Mouse (Mus musculus) urinary bladder, adult 18-20 months (tissue): Measurements from ENCODE around the gene Ptpn3.
"Not testable (repeated sequence)": the region's sequence is repeated elsewhere in the genome, so short reads cannot be mapped to it uniquely, and the experiment has no call there.

ENCODE experiments used
- DNase-seq, 2 experiments: peaks; one replicate each; pipeline ENCODE4 v3.0.0; 2022; ENCODE audit warnings: low spot score in 2 of 2, mixed read lengths in 2 of 2

Gene Ptpn3

DNA sequence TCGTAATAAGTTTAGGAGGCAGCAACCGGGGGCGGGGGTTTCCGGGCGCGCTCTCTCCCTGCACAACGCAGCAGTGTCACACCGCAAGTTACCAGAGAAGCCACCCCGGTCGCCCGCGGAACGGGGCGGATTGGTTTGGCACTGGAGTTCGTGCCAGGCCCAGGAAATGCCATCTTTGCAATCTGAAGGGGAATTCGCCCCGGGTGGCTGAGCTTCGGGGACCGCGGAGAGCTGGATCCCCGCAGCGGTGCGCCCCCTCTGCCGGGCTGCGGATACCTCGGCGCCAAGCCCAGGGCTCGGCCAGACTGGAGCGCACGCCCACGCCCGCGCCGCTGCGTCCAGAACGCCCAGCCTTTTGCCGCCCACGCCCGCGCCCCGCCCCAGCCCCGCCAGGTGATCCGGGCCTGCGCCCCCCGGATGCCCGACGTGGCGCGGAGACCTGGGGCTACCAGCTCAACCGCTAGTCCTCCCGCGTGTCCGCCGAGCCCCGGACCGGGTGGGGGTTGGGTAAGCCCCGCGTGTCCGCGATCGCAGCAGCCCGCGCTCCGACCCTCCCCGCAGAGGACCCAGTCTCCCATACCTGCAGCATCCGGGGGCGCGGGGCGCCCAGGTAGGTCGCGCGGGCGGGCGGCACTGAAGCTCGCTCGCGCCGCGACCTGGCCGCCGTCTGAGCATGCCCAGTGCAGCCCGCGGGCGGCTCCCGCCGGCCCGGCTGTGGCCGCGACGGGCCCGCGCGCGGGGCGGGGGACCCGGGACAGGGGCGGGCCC, 1.8 kb downstream of the Ptpn3 start:
- DNase-seq: peak; percentile 54 to 85

DNA sequence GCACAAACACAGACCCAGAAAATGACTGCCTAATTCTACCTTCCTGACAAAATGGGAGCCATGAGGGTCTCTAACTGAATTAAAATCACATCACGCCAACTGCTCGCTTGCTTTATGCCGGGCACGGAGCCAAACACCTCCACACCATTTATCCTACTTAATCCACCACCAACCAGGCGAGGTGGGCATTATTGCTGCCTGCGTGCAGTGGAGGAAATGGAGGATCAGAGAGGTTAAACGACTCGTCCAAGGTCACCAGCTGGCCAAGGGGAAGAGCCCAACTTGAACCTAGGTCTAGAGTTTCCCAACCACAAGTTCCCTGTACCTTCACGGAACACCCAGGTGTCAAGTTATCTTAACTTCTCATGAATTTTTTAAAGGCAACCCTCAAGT, 2.3 kb downstream of the Ptpn3 start:
- DNase-seq: no peak

DNA sequence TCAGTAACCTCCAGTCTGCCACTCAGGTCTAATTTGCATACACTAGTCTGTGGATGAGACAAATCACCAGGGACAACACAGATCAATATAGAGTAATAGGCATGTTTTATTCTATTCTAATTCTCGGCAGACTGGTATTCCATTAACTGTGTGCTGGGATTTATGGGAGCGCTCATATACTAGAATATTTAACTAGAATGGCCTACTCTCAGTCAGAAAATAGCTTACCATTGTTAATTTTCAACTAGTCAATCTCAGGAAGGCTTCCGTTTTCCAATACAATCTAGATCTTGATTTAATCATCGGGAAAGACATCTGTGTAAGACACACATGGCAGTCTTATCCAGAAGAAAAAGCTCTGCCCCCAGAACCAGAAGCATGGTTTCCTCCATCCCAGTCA, 3.5 kb downstream of the Ptpn3 start:
- no peak for DNase-seq

DNA sequence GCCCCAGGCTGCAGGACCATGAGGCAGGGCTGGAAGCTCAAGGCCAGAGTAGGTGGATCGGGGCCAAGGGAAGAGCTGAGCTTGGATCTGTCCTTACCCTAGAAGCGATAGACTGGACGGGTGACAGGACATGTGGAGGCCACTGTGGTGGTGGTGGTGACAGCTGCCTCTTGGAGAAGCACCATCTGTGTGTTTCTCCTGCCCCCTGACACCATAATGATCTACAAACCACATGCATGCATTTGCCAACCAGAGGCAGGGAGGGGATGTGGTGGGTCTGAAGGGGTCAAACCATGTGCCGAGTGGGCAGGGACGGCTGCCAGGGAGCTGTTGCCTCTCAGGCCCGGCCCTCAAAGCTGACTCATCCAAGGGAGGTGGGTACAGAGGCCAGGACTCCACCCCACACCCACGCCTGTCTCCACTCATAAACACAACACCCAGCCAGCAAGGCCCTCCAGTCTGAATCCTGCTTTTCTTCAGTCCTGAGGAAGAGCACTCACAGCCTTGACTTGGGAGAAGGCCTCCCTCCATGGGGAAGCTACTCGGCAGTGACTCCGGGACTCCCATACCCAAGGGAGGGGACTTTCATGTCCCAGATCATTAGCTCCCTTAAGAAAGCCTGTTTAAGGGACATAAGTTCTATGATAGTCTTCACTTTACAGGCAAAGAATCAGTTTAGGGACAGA, 6.5 kb downstream of the Ptpn3 start:
- peak; percentile 65 to 85 for DNase-seq

DNA sequence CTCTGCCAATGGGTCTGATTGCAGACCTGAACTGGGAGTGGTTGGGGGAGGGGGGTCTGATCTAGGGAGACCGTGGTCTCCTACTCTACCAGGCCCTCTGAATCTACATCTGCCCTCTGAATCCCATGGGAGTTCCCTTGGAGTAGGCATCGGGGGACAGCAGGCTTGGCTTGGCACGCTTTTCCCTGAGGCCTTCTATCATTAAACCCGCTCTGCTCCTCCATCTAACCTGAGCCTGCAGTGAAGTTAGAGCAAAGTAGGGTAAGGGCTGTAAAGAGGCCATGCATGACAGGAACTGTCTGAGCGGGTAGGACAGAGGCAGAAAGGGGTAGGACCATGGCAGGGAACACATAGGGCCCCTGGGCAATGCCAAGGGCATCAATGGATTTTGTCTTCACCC, 9.0 kb downstream of the Ptpn3 start:
- DNase-seq: no peak

DNA sequence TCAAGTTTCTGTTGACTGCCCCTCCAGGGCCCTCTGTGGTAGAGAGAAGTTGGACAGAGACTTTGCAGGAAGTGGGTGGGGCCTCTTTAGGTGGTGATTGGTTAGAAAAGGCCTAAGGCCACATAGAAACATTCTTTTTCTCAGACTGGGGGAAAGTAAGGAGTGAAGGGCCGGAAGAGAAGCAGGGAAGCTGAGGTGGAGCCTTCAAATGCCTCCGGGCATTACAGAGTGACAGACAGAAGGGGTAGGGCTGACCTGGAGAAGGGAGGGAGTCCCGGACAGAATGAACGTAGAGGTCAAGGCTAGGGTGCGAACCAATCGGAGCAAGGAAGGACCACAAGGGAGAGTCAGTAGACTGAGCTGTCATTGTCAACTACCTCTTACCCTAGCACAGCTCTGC, 11.6 kb downstream of the Ptpn3 start:
- no peak for DNase-seq

DNA sequence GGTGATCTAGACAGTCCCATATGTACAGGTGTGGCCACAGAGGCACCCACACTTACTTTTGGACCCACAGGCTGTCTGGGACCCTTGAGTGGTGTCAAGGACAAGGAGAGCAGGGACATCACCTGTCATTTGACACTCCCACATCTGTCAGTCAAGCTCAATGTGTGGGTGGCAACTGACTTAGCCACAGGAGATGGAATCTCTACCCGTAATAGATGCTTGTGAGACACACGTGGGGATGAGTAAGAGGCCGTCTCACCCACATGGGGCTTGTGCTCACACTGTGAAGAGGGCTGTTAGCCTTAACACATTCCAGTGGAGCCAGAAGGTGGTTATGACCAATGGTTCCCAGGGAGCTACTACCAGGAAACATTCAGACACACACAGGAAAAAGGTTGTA, 13.8 kb downstream of the Ptpn3 start:
- DNase-seq: no peak

DNA sequence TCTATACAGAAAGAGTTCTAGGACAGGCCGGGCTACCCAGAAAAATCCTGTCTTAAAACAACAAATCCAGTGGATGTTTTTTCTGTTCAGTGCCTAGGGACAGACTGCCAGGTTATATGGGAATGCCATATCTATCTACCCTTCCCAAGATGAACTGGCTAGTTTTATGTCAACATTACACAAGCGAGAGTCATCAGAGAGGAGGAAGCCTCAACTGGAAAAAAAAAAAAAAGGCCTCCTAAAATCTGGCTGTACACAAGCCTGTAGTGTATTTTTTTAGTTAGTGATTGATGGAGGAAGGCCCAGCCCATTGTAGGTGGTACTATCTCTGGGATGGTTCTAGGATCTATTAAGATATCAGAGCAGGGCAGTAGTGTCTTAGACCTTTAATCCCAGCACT, 16.4 kb downstream of the Ptpn3 start:
- DNase-seq: no peak

DNA sequence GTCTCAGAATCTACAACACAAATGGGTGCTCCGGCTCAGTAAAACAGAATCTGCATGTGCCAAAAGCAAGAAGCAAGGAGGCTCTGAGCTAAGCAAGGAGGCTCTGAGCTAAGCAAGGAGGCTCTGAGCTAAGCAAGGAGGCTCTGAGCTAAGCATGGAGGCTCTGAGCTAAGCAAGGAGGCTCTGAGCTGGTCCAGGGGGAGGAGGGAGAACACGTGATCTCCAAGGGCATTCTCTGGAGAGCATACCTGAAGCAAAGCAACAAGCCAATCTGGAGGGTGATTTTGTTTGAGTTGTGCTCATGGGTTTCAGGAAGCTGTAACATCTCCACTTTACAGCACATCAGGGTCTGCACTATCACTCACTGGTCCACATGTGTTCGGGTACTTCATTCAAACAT, 18.4 kb downstream of the Ptpn3 start:
- no peak for DNase-seq

DNA sequence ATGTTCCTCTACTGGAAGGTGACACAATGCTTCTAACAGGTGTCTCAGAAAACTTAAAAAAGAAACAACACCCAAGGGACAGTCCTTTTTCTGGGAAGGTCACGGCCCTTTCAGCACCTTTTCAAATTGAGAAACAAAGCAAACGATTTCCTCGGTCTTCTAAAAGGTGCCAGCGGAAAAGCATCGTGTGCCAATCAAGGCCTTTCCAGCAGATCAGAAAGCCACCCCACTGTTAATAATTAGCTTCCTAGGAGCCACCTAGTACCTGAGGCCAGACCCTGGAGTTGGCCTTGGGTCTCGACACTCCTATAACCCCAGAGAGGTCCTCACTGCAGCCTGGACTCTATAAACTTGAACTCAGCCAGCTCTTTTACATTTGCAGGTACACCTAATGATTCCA, 19.0 kb downstream of the Ptpn3 start:
- no peak for DNase-seq

DNA sequence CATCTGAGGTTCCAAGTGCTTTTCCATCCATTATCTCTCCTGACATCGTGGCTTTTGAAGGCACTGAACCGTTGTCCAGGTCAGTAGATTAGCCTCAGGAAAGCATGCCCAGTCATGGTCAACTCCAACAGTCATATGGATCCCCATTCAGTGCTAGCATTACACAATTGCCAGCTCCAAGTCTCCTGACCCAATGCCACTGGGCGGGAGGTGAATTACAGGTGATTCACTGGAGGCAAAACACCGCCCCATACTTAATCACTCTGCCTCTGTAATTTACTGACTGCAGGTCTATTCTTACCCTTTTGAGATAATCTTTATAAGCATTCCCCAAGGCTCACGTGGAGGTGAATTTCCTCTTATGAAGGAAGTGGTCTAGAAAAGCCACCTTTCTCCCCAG, 19.5 kb downstream of the Ptpn3 start:
- peak in 1 of 2 experiments; percentile 72 for DNase-seq

DNA sequence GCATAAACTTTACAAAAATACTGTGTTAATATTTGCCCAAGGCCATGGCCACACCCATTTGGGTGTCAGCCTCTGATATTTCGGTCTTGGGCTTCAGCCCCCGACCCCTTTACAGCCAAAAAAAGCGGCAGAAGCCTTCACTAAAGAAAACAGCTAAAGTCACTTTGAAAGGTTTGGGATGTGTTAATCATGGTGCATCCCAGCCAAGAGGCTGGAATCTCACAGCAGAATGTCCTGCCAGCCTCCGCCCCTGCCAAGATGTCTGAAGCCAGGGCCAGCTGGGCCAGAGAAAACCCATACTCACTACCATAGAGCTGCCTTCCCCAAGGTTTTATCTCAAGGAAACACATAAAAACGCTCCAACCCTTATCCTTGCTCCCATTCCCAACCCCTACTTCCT, 20.7 kb downstream of the Ptpn3 start:
- no peak for DNase-seq

DNA sequence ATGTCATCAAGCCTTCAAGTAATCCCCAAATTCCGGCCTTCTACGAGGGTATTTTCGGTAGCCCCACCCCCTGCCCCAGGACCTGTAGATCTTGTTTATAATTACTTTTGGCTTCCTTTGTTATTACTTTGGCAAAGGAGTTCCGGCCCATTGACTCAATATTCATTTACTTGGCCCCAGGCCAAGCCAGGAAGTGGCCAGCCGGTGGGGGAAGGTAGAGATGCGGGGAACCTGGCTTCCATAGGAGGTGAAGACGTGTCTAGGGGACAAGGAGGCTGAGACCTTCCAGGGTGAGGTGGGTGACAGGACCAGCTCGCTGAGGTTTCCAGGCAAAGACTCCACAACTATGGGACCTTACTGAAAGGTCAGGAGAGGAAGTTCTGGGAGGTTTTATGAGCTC, 22.4 kb downstream of the Ptpn3 start:
- DNase-seq: peak; percentile 65 to 67

DNA sequence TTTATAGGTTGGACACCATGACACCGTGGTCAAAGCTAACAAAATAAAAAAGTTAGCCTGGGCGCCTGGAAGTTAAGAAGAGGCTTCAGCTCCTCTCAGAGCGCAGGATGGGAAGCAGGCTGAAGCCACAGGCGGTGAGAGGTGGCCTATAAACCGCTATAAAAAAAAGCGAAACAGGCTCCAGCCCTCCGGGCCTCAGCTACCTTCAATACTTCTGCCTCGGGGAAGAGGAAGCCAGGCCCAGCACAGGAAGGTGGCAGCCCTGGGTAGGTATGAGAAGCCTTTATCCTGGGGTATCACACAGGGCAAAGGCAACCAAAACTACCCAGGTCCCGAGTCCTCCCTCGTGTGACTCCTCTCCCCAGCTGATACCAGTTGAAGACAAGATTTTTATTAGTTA, 22.8 kb downstream of the Ptpn3 start:
- DNase-seq: no peak

DNA sequence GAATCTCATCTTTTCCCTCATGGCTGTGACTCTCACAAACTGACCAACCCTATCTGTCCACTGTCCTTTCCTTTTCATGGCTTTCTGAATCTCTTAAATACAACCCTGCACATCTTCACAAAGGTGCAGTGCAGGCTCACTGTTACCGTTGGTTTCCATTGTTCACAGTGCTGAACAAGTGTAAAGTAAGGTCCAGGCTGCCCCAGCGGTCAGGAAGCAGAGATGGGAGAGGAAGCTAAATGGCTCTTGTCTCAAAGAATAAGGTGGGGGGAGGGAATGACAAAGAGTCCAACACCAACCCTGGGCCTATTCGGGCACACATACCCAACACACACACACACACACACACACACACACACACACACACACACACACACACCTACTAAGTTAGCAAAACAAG, 24.0 kb downstream of the Ptpn3 start:
- no peak for DNase-seq

DNA sequence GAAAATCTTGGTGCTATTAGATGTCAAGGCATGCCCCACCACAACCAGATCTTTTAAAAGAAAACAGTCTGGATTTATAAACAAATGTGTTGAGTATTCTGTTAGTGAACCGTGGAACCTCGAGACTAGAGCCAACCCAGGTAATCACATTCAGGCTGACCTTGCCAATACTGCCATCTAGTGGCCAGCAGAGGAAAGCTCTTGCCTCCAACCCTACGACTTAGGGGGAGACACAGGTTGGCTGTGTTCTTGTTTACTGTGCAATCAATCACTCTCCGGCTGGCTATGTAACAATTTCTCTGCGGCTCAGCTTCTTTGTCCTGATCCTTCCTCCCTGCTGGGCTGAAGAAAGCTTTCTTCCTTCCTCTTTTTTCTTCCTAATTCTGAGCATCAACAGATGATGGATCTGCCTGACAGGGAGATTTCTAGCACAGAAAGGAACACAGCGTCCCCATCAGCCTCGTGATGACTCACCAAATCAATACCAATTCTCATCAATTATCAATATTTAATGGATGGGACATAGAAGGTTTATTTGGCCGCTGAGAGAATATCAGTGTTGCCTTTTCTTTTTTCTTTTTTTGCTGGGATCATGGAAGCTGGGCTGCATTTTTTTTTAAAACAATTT, 26.4 kb downstream of the Ptpn3 start:
- DNase-seq: peak in 1 of 2 experiments; percentile 57

DNA sequence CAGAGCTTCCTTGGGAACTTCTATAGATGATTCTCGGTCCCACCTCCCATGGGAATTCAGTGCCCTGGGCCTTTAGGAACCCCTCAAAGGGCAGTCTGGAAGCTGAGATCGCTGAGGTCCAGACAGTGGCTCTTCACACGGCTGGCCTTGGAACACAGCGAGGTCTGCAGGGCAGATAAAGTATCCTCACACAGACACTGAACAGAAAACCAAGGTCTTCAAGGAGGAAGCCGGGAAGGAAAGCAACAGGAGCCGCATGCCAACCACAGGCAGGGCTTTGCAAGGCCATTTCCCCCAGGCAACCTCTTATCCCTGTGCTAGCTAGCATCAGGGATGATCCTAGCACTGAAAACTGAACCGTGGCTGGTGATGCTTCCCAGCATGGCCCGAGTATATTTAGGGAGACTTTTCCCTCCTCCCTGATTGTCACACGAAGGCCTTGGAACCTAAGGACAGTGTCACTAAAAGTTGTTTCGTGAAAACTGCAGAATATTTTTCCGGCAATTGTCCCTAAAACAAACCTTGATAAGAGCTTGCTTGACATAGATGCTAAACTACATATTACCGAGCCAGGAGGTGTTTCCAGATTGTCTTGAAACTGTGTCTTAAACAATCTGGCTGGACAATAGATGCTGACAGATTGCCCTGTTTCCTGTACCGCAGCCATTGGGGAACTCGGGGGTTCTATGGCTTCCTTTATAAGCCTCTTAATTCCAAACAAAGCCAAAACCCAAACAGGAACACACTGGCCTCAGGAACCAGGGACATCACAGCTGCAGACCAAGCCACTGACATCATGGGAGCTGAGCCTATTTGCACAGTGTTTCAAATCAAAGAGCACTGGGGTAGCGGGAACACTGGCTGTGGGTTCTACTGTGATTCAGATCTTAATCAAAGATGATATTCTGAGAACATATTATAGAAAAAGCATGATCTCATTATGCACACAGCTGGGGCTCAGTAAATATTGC, 27.8 kb downstream of the Ptpn3 start:
- DNase-seq: no peak

DNA sequence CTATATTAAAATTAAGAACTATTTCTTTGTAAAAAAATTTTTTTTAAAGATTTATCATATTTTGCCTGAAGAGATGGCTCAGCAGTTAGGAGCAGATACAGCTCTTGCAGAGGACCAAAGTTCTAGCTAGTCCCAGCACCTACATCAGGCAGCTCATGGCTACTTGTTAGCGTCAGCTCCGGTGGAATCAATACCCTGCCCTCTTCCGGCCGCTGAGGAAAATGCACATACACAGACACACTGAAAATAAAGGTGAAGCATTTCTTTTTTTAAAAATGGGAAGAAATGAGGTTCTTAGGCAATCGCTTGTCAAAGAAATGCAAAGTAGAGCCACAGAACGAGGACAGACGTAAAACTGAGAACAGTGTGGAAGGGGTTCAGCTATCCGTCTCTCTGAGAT, 30.6 kb downstream of the Ptpn3 start:
- no peak for DNase-seq

DNA sequence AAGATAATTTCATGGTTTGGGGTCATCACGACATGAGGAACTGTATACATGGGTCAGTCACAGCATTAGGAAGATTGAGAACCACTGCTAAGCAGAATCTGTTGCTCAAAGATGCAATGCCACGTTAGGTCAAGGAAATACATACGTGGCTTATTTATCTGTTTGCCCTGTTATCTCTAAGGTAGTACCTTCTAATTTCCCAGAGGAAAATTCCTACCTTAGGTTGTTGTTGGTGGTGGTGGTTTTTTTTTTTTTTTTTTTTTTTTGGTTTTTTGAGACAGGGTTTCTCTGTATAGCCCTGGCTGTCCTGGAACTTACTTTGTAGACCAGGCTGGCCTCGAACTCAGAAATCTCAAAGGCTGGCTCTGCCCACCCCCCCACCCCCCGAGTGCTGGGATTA, 31.1 kb downstream of the Ptpn3 start:
- not testable (repeated sequence) for DNase-seq

DNA sequence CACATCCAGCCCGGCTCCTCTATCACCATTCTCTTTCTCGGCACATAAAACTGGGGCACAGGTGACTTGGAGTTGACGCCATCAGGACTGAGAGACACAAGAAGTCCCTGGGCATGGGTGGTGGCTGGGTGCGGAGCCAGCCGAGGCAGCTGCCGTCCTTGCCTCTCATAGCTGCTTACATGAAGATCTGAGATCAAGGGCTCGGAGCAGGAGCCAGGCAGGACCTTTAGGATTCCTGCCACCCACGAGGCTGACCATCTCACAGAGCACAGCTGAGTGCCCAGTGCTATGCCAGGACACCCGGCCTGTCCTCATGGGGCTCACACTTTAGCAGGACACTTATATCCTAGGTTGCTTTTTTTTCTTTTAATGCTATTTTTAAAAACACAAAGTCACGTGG, 32.3 kb downstream of the Ptpn3 start:
- no peak for DNase-seq

DNA sequence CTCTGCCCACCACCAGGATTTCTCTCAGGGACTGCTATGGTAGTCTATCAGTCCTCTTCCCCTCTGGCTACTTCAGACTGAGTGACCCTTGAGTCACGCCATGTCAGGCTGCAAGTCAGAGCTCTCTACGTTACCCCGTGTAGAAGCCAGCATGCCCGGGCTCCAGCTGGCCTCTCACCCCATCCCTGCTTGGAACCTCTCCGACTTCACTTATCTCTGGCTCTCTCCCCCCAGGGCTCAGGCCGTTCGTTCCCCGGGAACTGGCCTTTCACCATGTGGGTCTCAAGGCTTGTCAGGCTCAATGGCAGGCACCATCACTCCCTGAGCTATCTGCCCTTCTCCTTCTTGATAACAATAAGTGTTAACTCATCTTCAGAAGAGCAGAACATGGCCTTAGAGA, 33.3 kb downstream of the Ptpn3 start:
- DNase-seq: no peak

DNA sequence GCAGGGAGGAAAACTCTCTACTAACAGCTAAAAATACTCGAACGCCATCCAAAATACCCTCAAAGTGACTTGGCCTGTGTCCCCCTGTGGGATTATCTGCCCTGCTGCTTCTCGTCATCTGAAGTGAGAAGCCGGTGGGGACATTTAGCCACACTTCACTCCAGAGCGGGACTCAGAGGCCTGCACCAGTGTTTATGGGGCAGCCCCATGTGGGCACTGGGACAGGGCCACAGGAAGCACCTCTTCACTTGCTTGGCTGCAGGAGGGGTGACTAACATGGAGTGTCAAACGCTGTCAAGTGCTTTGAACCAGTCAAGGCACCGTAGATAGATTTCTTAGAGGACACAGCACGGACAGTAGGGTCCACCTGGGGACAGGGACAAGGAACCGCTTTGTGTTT, 35.2 kb downstream of the Ptpn3 start:
- no peak for DNase-seq
